Mouse (Mus musculus): ENCODE results near the gene Mki67. TPM values are rescaled to one million over a fixed set of nuclear protein-coding genes. Genes with fewer than 3 reads are reported as not detected.
A peak's percentile ranks its signal among the peaks of the same experiment; 100 is the strongest.
"Not testable (repeated sequence)": the region's sequence is repeated elsewhere in the genome, so short reads cannot be mapped to it uniquely, and the experiment has no call there.

Gene Mki67
- total and polyA plus RNA-seq, 3 experiments = 88.6 to 401 (median 271) TPM

- no peaks in the 10 kb centered on the region for H3K4me1 ChIP-seq (ENCODE audit: control insufficient read depth in 1 of 2, insufficient read depth in 2 of 2, low read length in 2 of 2)
- DNase-seq (ENCODE audit: low read depth, low spot score) = no peak
- H3K79me2 ChIP-seq (ENCODE audit: control insufficient read depth, insufficient read depth, low read length, poor library complexity) = peaks cover 2% of the 10 kb centered on the region
- H3K36me3 ChIP-seq (ENCODE audit: control insufficient read depth in 1 of 2, insufficient read depth in 2 of 2, low read length in 2 of 2) = peaks cover 0 to 66% of the 10 kb centered on the region in 2 experiments; a peak in 3 of 4 replicates
- TF ChIP-seq EP300 (IDR thresholded peaks at IDR 0.05; ENCODE audit: low read depth in 1 of 2, low read length in 2 of 2) = no peak
- TF ChIP-seq POLR2AphosphoS5 (IDR thresholded peaks at IDR 0.05; ENCODE audit: borderline replicate concordance, low read depth, low read length) = peak; percentile 11; the same call in 1 of the 2 replicates
- no peak overlapping the region for H3K27ac ChIP-seq (ENCODE audit: control insufficient read depth, low read depth, low read length)
- no peaks in the 10 kb centered on the region for H3K9me3 ChIP-seq (replicated peaks; ENCODE audit: insufficient read depth, low read length)
- H3K9ac ChIP-seq (ENCODE audit: control insufficient read depth, low read depth, low read length, poor library complexity, severe bottlenecking) = no peak overlapping the region
- no peak overlapping the region for H3K4me3 ChIP-seq (ENCODE audit: control insufficient read depth in 1 of 2, insufficient read depth in 1 of 2, low read depth in 2 of 2, low read length in 2 of 2)
- H3K27me3 ChIP-seq (ENCODE audit: control insufficient read depth in 1 of 2, insufficient read depth in 2 of 2, low read length in 2 of 2) = no peaks in the 10 kb centered on the region
Measured at GRCm38 (mm10) chr7:135698362-135698761, 17.8 kb downstream of the Mki67 start.

GRCm38 (mm10) chr7:135697021-135697740 lies 19.0 kb downstream of the Mki67 start:
- not testable (repeated sequence) for H3K4me1 ChIP-seq (ENCODE audit: control insufficient read depth in 1 of 2, insufficient read depth in 2 of 2, low read length in 2 of 2); H3K27ac ChIP-seq (ENCODE audit: control insufficient read depth, low read depth, low read length)
- H3K36me3 ChIP-seq (ENCODE audit: control insufficient read depth in 1 of 2, insufficient read depth in 2 of 2, low read length in 2 of 2) = peaks cover 0 to 63% of the 10 kb centered on the region in 2 experiments; a peak in 3 of 4 replicates

GRCm38 (mm10) chr7:135696127-135696526 lies 20.0 kb downstream of the Mki67 start:
- no peak overlapping the region for H3K27ac ChIP-seq (ENCODE audit: control insufficient read depth, low read depth, low read length)
- H3K9ac ChIP-seq (ENCODE audit: control insufficient read depth, low read depth, low read length, poor library complexity, severe bottlenecking) = no peak overlapping the region
- H3K79me2 ChIP-seq (ENCODE audit: control insufficient read depth, insufficient read depth, low read length, poor library complexity) = peaks cover 2% of the 10 kb centered on the region
- no peaks in the 10 kb centered on the region for H3K27me3 ChIP-seq (ENCODE audit: control insufficient read depth in 1 of 2, insufficient read depth in 2 of 2, low read length in 2 of 2)
- TF ChIP-seq CHD1 (IDR thresholded peaks at IDR 0.05; ENCODE audit: low read depth, low read length) = no peak
- TF ChIP-seq E2F4 (IDR thresholded peaks at IDR 0.05; ENCODE audit: borderline replicate concordance, low read depth, low read length) = no peak
- TF ChIP-seq NRF1 (IDR thresholded peaks at IDR 0.05; ENCODE audit: insufficient read depth, low read depth, low read length, poor library complexity, severe bottlenecking) = no peak
- TF ChIP-seq MYC (IDR thresholded peaks at IDR 0.05; ENCODE audit: low read depth, low read length) = no peak
- TF ChIP-seq CHD2 (IDR thresholded peaks at IDR 0.05; ENCODE audit: low read length) = no peak
- TF ChIP-seq SIN3A (IDR thresholded peaks at IDR 0.05; ENCODE audit: low read length) = no peak
- no peak for TF ChIP-seq POLR2A (IDR thresholded peaks at IDR 0.05; ENCODE audit: control insufficient read depth in 1 of 2, insufficient read depth in 1 of 2, low read depth in 1 of 2, low read length in 2 of 2, poor library complexity in 1 of 2)
- no peak for TF ChIP-seq TAL1 (IDR thresholded peaks at IDR 0.05; ENCODE audit: low read length)
- TF ChIP-seq TBP (IDR thresholded peaks at IDR 0.05; ENCODE audit: low read depth, low read length) = no peak
- H3K9me3 ChIP-seq (replicated peaks; ENCODE audit: insufficient read depth, low read length) = no peaks in the 10 kb centered on the region
- peaks cover 0 to 62% of the 10 kb centered on the region in 2 experiments; a peak in 2 of 4 replicates for H3K36me3 ChIP-seq (ENCODE audit: control insufficient read depth in 1 of 2, insufficient read depth in 2 of 2, low read length in 2 of 2)
- no peaks in the 10 kb centered on the region for H3K4me1 ChIP-seq (ENCODE audit: control insufficient read depth in 1 of 2, insufficient read depth in 2 of 2, low read length in 2 of 2)
- DNase-seq (ENCODE audit: low read depth, low spot score) = no peak
- H3K4me3 ChIP-seq (ENCODE audit: control insufficient read depth in 1 of 2, insufficient read depth in 1 of 2, low read depth in 2 of 2, low read length in 2 of 2) = no peak overlapping the region

More at GRCm38 (mm10) chr7:135697021-135697740, 19.0 kb downstream of the Mki67 start:
- H3K79me2 ChIP-seq (ENCODE audit: control insufficient read depth, insufficient read depth, low read length, poor library complexity); H3K27me3 ChIP-seq (ENCODE audit: control insufficient read depth in 1 of 2, insufficient read depth in 2 of 2, low read length in 2 of 2); H3K9me3 ChIP-seq (replicated peaks; ENCODE audit: insufficient read depth, low read length); H3K4me3 ChIP-seq (ENCODE audit: control insufficient read depth in 1 of 2, insufficient read depth in 1 of 2, low read depth in 2 of 2, low read length in 2 of 2); H3K9ac ChIP-seq (ENCODE audit: control insufficient read depth, low read depth, low read length, poor library complexity, severe bottlenecking); DNase-seq (ENCODE audit: low read depth, low spot score): not testable (repeated sequence)

Data from MEL (cell line).